Mouse (Mus musculus): ENCODE measurements at regions not wholly inside any gene's neighbourhood (a gene's known extent, or its start where the extent isn't known, plus 50 kb on each side); places are given as distances from the start of the nearest gene placed in this dataset.

- DNase-seq (ENCODE audit: low spot score) (no peak), ATAC-seq (replicated peaks; ENCODE audit: low FRiP score, low TSS enrichment, low read depth) (no peak)
- Histone ChIP-seq H3K27me3 (replicated peaks; ENCODE audit: control insufficient read depth, insufficient read depth, low read length) (no peaks in the 10 kb centered on the region), H3K4me3 (ENCODE audit: low read depth, low read length) (no peak overlapping the region), H3K9ac (ENCODE audit: low read length) (no peak overlapping the region), H3K27ac (ENCODE audit: low read depth) (no peak overlapping the region), H3K36me3 (ENCODE audit: control insufficient read depth, insufficient read depth, low read length) (no peaks in the 10 kb centered on the region), H3K9me3 (ENCODE audit: control insufficient read depth, low read length) (no peaks in the 10 kb centered on the region), H3K4me2 (ENCODE audit: low read length) (no peak overlapping the region), H3K4me1 (replicated peaks; ENCODE audit: control insufficient read depth, insufficient read depth, low read length) (no peaks in the 10 kb centered on the region; the same call in 1 of the 2 replicates)
- WGBS, result 91% methylated on average over 10 of the region's 10 CpGs
Observed at GRCm38 (mm10) chr2:72832770-72833169, 147.5 kb downstream of the Sp3 start.

DNA sequence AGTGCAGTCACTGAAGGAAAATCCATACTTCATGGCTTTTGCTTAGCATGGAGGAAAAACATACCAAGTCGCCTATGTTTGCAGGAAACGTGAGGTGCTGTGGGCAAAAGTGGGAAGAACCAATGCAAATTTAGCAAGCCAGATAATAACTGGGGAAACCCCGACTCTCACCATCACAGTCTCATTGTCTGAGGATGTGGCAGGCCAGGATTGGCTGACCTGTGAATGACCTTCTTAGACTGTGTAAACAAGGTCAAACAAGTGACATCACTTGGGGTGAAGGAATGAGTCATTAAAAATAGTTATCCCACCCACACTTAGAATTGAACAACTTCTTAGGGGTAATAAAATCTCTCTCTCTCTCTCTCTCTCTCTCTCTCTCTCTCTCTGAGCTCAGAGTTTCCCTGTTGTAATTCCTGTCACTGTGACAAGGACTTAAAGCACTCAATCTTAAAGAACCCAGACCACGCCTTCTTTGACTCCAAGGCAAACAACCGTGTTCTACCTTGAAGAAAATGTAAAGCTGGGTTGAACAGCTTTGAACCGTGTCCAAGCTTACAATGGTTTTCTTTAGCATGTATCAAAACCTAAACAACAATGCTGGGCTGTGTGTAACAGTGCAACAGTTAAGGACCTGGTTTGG, 142.0 kb downstream of the Sp3 start:
- DNase-seq (ENCODE audit: low spot score), result peak; percentile 79
- Histone ChIP-seq H3K9me3 (ENCODE audit: control insufficient read depth, low read length) (peaks cover 3% of the 10 kb centered on the region; the same call in 1 of the 2 replicates), H3K9ac (ENCODE audit: low read length) (no peak overlapping the region), H3K4me3 (ENCODE audit: low read depth, low read length) (no peak overlapping the region), H3K36me3 (ENCODE audit: control insufficient read depth, insufficient read depth, low read length) (no peaks in the 10 kb centered on the region), H3K4me1 (replicated peaks; ENCODE audit: control insufficient read depth, insufficient read depth, low read length) (no peaks in the 10 kb centered on the region; the same call in 1 of the 2 replicates), H3K27ac (ENCODE audit: low read depth) (peak overlapping the region; percentile 64; the same call in 1 of the 2 replicates), H3K27me3 (replicated peaks; ENCODE audit: control insufficient read depth, insufficient read depth, low read length) (no peaks in the 10 kb centered on the region), H3K4me2 (ENCODE audit: low read length) (no peak overlapping the region)
- 27% methylated on average over 6 of the region's 6 CpGs for WGBS
- peak; percentile 94 for ATAC-seq (replicated peaks; ENCODE audit: low FRiP score, low TSS enrichment, low read depth)

DNA sequence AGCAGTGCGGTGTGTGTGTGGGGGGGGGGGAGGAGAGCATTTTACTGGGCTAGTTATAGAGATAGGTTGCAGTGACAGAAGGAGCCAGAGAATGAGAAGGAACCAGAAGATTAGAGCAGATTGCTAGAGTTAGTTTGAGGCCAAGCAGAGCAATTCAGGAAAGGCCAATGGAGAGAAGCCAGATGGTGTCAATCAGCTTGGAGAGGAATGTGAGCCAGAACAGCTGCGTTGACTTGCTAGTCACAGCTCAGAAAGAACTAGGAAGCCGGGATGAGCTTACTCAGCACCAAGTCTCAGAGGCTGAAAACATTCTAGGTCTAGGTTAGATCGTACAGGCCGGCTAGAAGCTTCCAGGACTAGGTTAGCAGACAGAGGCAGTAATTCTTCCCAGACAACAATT, 140.6 kb downstream of the Sp3 start:
- Histone ChIP-seq H3K36me3 (ENCODE audit: control insufficient read depth, insufficient read depth, low read length) (no peaks in the 10 kb centered on the region), H3K27me3 (replicated peaks; ENCODE audit: control insufficient read depth, insufficient read depth, low read length) (no peaks in the 10 kb centered on the region), H3K4me2 (ENCODE audit: low read length) (no peak overlapping the region), H3K4me3 (ENCODE audit: low read depth, low read length) (no peak overlapping the region), H3K27ac (ENCODE audit: low read depth) (no peak overlapping the region), H3K9me3 (ENCODE audit: control insufficient read depth, low read length) (peaks cover 3% of the 10 kb centered on the region; the same call in 1 of the 2 replicates), H3K9ac (ENCODE audit: low read length) (no peak overlapping the region), H3K4me1 (replicated peaks; ENCODE audit: control insufficient read depth, insufficient read depth, low read length) (no peaks in the 10 kb centered on the region; the same call in 1 of the 2 replicates)
- 70% methylated on average over 5 of the region's 5 CpGs for WGBS
- DNase-seq (ENCODE audit: low spot score), result no peak
- ATAC-seq (replicated peaks; ENCODE audit: low FRiP score, low TSS enrichment, low read depth), result no peak

DNA sequence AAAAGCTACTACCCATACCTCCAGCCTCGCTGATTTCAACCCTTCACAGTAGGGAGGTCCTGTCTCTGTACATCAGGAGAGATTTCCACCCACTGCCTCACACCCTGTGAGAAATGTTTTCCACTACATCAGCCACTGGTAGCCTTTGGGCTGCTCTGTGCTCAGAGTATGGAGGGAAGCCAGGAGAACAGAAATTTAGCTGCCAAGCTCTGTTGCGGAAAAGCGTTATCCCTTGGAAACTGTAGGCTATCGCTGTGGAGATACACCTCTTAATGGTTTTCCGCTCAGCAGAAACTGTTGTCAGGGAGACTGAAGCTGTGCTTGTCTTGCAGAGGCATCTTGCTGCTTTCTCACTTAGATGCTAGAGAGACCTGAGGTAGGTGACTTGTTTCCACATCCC, 138.9 kb downstream of the Sp3 start:
- H3K9me3 ChIP-seq (ENCODE audit: control insufficient read depth, low read length), result peaks cover 3% of the 10 kb centered on the region; the same call in 1 of the 2 replicates
- H3K36me3 ChIP-seq (ENCODE audit: control insufficient read depth, insufficient read depth, low read length), result no peaks in the 10 kb centered on the region
- H3K4me2 ChIP-seq (ENCODE audit: low read length), result no peak overlapping the region
- no peak overlapping the region for H3K27ac ChIP-seq (ENCODE audit: low read depth)
- H3K27me3 ChIP-seq (replicated peaks; ENCODE audit: control insufficient read depth, insufficient read depth, low read length), result no peaks in the 10 kb centered on the region
- no peak for ATAC-seq (replicated peaks; ENCODE audit: low FRiP score, low TSS enrichment, low read depth)
- H3K4me1 ChIP-seq (replicated peaks; ENCODE audit: control insufficient read depth, insufficient read depth, low read length), result no peaks in the 10 kb centered on the region; the same call in 1 of the 2 replicates
- 80% methylated on average over 5 of the region's 5 CpGs for WGBS
- H3K9ac ChIP-seq (ENCODE audit: low read length), result no peak overlapping the region
- no peak for DNase-seq (ENCODE audit: low spot score)
- H3K4me3 ChIP-seq (ENCODE audit: low read depth, low read length), result no peak overlapping the region

GRCm38 (mm10) chr2:72843610-72844009, 136.6 kb downstream of the Sp3 start:
- H3K4me1 ChIP-seq (replicated peaks; ENCODE audit: control insufficient read depth, insufficient read depth, low read length), result no peaks in the 10 kb centered on the region
- no peaks in the 10 kb centered on the region for H3K36me3 ChIP-seq (ENCODE audit: control insufficient read depth, insufficient read depth, low read length)
- no peak overlapping the region for H3K9ac ChIP-seq (ENCODE audit: low read length)
- ATAC-seq (replicated peaks; ENCODE audit: low FRiP score, low TSS enrichment, low read depth) (no peak), DNase-seq (ENCODE audit: low spot score) (no peak)
- 80% methylated on average over 2 of the region's 2 CpGs for WGBS
- H3K4me3 ChIP-seq (ENCODE audit: low read depth, low read length), result no peak overlapping the region
- H3K27me3 ChIP-seq (replicated peaks; ENCODE audit: control insufficient read depth, insufficient read depth, low read length), result no peaks in the 10 kb centered on the region
- H3K27ac ChIP-seq (ENCODE audit: low read depth), result no peak overlapping the region
- no peak overlapping the region for H3K4me2 ChIP-seq (ENCODE audit: low read length)
- H3K9me3 ChIP-seq (ENCODE audit: control insufficient read depth, low read length), result peaks cover 3% of the 10 kb centered on the region; the same call in 1 of the 2 replicates

DNA sequence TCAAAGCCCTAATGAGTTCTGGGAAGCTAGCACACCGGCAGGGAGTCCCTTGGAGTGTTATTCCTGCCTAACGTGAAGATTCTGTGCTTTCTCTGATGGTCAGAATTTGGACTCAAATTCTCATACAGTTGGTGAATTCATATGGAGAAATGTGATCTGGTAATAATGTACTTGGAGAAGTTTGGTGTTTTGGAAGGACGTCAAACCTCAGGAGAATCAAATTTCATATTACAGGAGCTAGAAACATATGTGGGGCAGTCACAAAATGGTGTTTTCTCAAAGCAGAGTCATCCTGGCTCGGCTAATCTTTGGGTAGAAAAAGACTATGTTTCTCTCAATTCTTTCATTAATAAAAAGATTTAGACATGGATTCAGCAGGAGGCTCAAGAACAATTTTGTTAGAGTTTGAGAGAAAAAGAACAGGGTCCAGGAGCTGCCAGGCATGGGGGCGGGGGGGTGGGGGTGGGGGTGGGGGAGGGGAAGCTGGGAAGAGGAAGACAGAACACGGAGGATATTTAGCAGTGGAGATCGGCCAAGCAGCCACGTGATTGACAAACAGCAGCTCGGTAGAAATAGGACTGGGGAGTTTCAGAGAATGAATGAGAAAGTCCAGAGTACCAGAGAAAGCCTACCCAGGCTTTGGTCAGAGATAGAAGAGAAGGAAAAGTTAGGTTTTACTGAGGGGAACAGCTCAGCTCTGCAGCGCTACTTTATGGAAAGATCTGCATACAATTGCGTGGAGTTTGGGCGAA, 130.6 kb downstream of the Sp3 start:
- DNase-seq (ENCODE audit: low spot score), result no peak
- H3K27ac ChIP-seq (ENCODE audit: low read depth), result peak overlapping the region; percentile 9; the same call in 1 of the 2 replicates
- no peak overlapping the region for H3K9ac ChIP-seq (ENCODE audit: low read length)
- 41% methylated on average over 12 of the region's 12 CpGs for WGBS
- 0 out of 2 replicates have a peak, but pooled peaks cover 3% of the 10 kb centered on the region for H3K9me3 ChIP-seq (ENCODE audit: control insufficient read depth, low read length)
- H3K27me3 ChIP-seq (replicated peaks; ENCODE audit: control insufficient read depth, insufficient read depth, low read length), result no peaks in the 10 kb centered on the region
- H3K36me3 ChIP-seq (ENCODE audit: control insufficient read depth, insufficient read depth, low read length), result no peaks in the 10 kb centered on the region
- no peak overlapping the region for H3K4me3 ChIP-seq (ENCODE audit: low read depth, low read length)
- no peak for ATAC-seq (replicated peaks; ENCODE audit: low FRiP score, low TSS enrichment, low read depth)
- peaks cover 6% of the 10 kb centered on the region; the same call in 1 of the 2 replicates for H3K4me1 ChIP-seq (replicated peaks; ENCODE audit: control insufficient read depth, insufficient read depth, low read length)
- H3K4me2 ChIP-seq (ENCODE audit: low read length), result peak overlapping the region; percentile 22; the same call in 1 of the 2 replicates

DNA sequence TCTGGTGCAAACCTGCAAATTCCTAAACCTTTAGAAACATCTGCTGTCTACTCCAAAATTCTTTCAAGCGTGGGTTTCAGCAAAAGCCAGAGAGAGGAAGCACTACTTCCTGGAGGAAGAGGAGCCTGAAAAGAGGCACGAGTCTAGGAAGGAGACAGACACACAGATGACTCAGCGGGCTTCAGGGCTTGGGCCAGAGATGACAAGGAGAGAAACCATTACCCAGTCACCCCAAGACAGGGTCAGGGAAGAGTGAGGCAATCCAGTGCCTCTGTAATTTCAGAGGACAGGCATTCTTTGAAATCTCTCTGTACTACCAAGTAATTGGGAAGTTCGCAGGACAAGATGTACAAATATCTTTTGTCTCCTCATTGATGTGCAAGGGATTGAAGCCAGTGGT, 127.7 kb downstream of the Sp3 start:
- Histone ChIP-seq H3K4me2 (ENCODE audit: low read length) (no peak overlapping the region), H3K4me1 (replicated peaks; ENCODE audit: control insufficient read depth, insufficient read depth, low read length) (peaks cover 6% of the 10 kb centered on the region; the same call in 1 of the 2 replicates), H3K27me3 (replicated peaks; ENCODE audit: control insufficient read depth, insufficient read depth, low read length) (no peaks in the 10 kb centered on the region), H3K4me3 (ENCODE audit: low read depth, low read length) (no peak overlapping the region), H3K27ac (ENCODE audit: low read depth) (no peak overlapping the region), H3K36me3 (ENCODE audit: control insufficient read depth, insufficient read depth, low read length) (no peaks in the 10 kb centered on the region), H3K9me3 (ENCODE audit: control insufficient read depth, low read length) (0 out of 2 replicates have a peak, but pooled peaks cover 3% of the 10 kb centered on the region), H3K9ac (ENCODE audit: low read length) (no peak overlapping the region)
- 71% methylated on average over 4 of the region's 4 CpGs for WGBS
- ATAC-seq (replicated peaks; ENCODE audit: low FRiP score, low TSS enrichment, low read depth), result no peak
- no peak for DNase-seq (ENCODE audit: low spot score)

GRCm38 (mm10) chr2:72855276-72855970, 124.8 kb downstream of the Sp3 start:
- Histone ChIP-seq H3K4me3 (ENCODE audit: low read depth, low read length) (no peak overlapping the region), H3K9me3 (ENCODE audit: control insufficient read depth, low read length) (0 out of 2 replicates have a peak, but pooled peaks cover 3% of the 10 kb centered on the region), H3K27me3 (replicated peaks; ENCODE audit: control insufficient read depth, insufficient read depth, low read length) (no peaks in the 10 kb centered on the region), H3K9ac (ENCODE audit: low read length) (no peak overlapping the region), H3K4me2 (ENCODE audit: low read length) (no peak overlapping the region), H3K36me3 (ENCODE audit: control insufficient read depth, insufficient read depth, low read length) (no peaks in the 10 kb centered on the region), H3K4me1 (replicated peaks; ENCODE audit: control insufficient read depth, insufficient read depth, low read length) (0 out of 2 replicates have a peak, but pooled peaks cover 2% of the 10 kb centered on the region), H3K27ac (ENCODE audit: low read depth) (no peak overlapping the region)
- DNase-seq (ENCODE audit: low spot score) (no peak), ATAC-seq (replicated peaks; ENCODE audit: low FRiP score, low TSS enrichment, low read depth) (no peak)
- WGBS, result 71% methylated on average over 11 of the region's 11 CpGs
